7 mouse cellular contexts compared by ENCODE assay signal in the genomic region with DNA sequence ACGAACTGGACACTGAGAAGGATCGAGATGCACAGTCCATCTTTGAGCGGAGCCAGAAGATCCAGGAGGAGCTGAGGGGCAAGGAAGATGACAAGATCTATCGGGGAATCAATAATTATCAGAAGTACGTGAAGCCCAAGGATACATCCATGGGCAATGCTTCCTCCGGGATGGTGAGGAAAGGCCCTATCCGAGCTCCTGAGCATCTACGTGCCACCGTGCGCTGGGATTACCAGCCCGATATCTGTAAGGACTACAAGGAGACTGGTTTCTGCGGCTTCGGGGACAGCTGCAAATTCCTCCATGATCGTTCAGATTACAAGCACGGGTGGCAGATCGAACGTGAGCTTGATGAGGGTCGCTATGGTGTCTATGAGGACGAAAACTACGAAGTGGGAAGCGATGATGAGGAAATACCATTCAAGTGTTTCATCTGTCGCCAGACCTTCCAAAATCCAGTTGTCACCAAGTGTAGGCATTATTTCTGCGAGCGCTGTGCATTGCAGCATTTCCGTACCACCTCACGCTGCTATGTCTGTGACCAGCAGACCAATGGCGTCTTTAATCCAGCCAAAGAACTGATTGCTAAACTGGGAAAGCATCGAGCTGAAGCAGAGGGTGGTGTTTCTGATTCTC. TPM values are rescaled to one million over a fixed set of nuclear protein-coding genes. Genes with fewer than 3 reads are reported as not detected.
DNase-seq lines count a peak whose midpoint lies in the region; ATAC-seq lines count a peak whose summit lies in the region.

No protein-coding gene starts in this region.

- H3K36me3 ChIP-seq in lung, embryonic 15.5 days: no peaks in the 10 kb centered on the region
- no peaks in the 10 kb centered on the region for H3K36me3 ChIP-seq in embryonic facial prominence, embryonic 12.5 days
- no peaks in the 10 kb centered on the region for H3K36me3 ChIP-seq in macrophage (ENCODE audit: inconsistent target)
- H3K36me3 ChIP-seq in stomach, embryonic 14.5 days (ENCODE audit: control insufficient read depth, insufficient read depth, low read length): no peaks in the 10 kb centered on the region

- H3K4me2 ChIP-seq in lung, embryonic 15.5 days: peak overlapping the region; percentile 63
- H3K4me2 ChIP-seq in embryonic facial prominence, embryonic 12.5 days (replicated peaks): peak overlapping the region; percentile 55
- peak overlapping the region; percentile 49 for H3K4me2 ChIP-seq in stomach, embryonic 14.5 days (replicated peaks; ENCODE audit: low read depth, low read length)

- ATAC-seq in lung, embryonic 15.5 days (ENCODE audit: borderline replicate concordance, extremely low read depth, low FRiP score, low TSS enrichment): 0 out of 2 replicates have a peak, but pooled peaks have one; percentile 1
- ATAC-seq in embryonic facial prominence, embryonic 12.5 days (ENCODE audit: insufficient number of reproducible peaks, insufficient read depth, low FRiP score, low TSS enrichment): no peak
- peak; percentile 40 for ATAC-seq in inflammation-experienced regulatory T-cells, adult 6 months
- ATAC-seq in stomach, embryonic 14.5 days (ENCODE audit: insufficient number of reproducible peaks, insufficient read depth, low FRiP score, low read depth): peak; percentile 6; the same call in 1 of the 2 replicates

- no peaks in the 10 kb centered on the region for H3K4me1 ChIP-seq in lung, embryonic 15.5 days
- H3K4me1 ChIP-seq in embryonic facial prominence, embryonic 12.5 days: no peaks in the 10 kb centered on the region
- no peaks in the 10 kb centered on the region for H3K4me1 ChIP-seq in stomach, embryonic 14.5 days (ENCODE audit: control insufficient read depth, insufficient read depth, low read length)

- H3K27me3 ChIP-seq in lung, embryonic 15.5 days: no peaks in the 10 kb centered on the region
- no peaks in the 10 kb centered on the region for H3K27me3 ChIP-seq in embryonic facial prominence, embryonic 12.5 days
- H3K27me3 ChIP-seq in stomach, embryonic 14.5 days (ENCODE audit: control insufficient read depth, insufficient read depth, low read length): no peaks in the 10 kb centered on the region

- peaks cover 6% of the 10 kb centered on the region; the same call in 1 of the 2 replicates for H3K79me2 ChIP-seq in macrophage (ENCODE audit: inconsistent target)

- no peak overlapping the region for H3K27ac ChIP-seq in lung, embryonic 15.5 days
- H3K27ac ChIP-seq in embryonic facial prominence, embryonic 12.5 days: no peak overlapping the region
- no peak overlapping the region for H3K27ac ChIP-seq in macrophage
- H3K27ac ChIP-seq in stomach, embryonic 14.5 days (ENCODE audit: low read length): no peak overlapping the region

- peak overlapping the region; percentile 58 for H3K4me3 ChIP-seq in lung, embryonic 15.5 days
- peak overlapping the region; percentile 53 for H3K4me3 ChIP-seq in embryonic facial prominence, embryonic 12.5 days
- H3K4me3 ChIP-seq in macrophage (ENCODE audit: inconsistent target): peak overlapping the region; percentile 50
- H3K4me3 ChIP-seq in stomach, embryonic 14.5 days (ENCODE audit: low read depth, low read length): peak overlapping the region; percentile 45

- peak overlapping the region; percentile 55 for H3K9ac ChIP-seq in lung, embryonic 15.5 days
- peak overlapping the region; percentile 53 for H3K9ac ChIP-seq in embryonic facial prominence, embryonic 12.5 days
- H3K9ac ChIP-seq in stomach, embryonic 14.5 days (replicated peaks; ENCODE audit: low read depth, low read length): peak overlapping the region; percentile 52; the same call in 1 of the 2 replicates

- H3K9me3 ChIP-seq in lung, embryonic 15.5 days: no peaks in the 10 kb centered on the region
- H3K9me3 ChIP-seq in embryonic facial prominence, embryonic 12.5 days: no peaks in the 10 kb centered on the region
- H3K9me3 ChIP-seq in stomach, embryonic 14.5 days (ENCODE audit: control insufficient read depth, low read depth, low read length): no peaks in the 10 kb centered on the region

- 25% methylated on average over 28 of the region's 28 CpGs for WGBS in lung, embryonic 15.5 days
- WGBS in embryonic facial prominence, embryonic 12.5 days: 26% methylated on average over 28 of the region's 28 CpGs
- WGBS in macrophage (ENCODE audit: missing documents): 33% methylated on average over 27 of the region's 28 CpGs
- 23% methylated on average over 28 of the region's 28 CpGs for WGBS in stomach, embryonic 14.5 days

- no peak for DNase-seq in lung, postnatal 4 days
- peak; percentile 16 for DNase-seq in ZHBTc4 (ENCODE audit: low read depth, low spot score)

RNA-seq across cellular contexts. Expression of a gene that starts 0.8 kb away (rescaled TPM):
- polyA plus RNA-seq in lung, embryonic 15.5 days (2015; fragmentation: Nextera tagmentation; extraction: Ambion mirVana): 8.4 and 9.1 TPM in 2 replicates
- 14.6 and 15.1 TPM in 2 replicates for polyA plus RNA-seq in embryonic facial prominence, embryonic 12.5 days (2016; fragmentation: Nextera tagmentation; extraction: Ambion mirVana)
- 10 to 100 TPM in 2 of 3 experiments, 1 to 10 TPM in 1; 7.9 to 16.0 (median 11.7) TPM for polyA plus RNA-seq in inflammation-experienced regulatory T-cells, adult 6 months (2017; shearing (Covaris generic))
- 1 to 10 TPM in 10 of 26 experiments, under 1 TPM in 1, not detected in 15; 0.76 to 2.9 (median 1.7) TPM for total RNA-seq in macrophage (2018; cell fraction: chromatin; rRNA removed)
- total RNA-seq in macrophage (2018; cell fraction: cytosol; rRNA removed): 1 to 10 TPM in 17 of 26 experiments, under 1 TPM in 9; 0.14 to 3.6 (median 1.2) TPM
- 1 to 10 TPM in 9 of 26 experiments, under 1 TPM in 10, not detected in 7; 0.54 to 3.2 (median 0.98) TPM for total RNA-seq in macrophage (2018; cell fraction: nucleus; rRNA removed)
- polyA plus RNA-seq in macrophage (2018): 1.6 to 2.0 TPM (median 1.7 TPM) in 3 replicates
- 10.5 and 10.7 TPM in 2 replicates for polyA plus RNA-seq in stomach, embryonic 14.5 days (2014; fragmentation: Nextera tagmentation; extraction: Ambion mirVana)

RNA-seq across cellular contexts. Expression of a gene that starts 0.9 kb away (rescaled TPM):
- polyA plus RNA-seq in lung, embryonic 15.5 days (2015; fragmentation: Nextera tagmentation; extraction: Ambion mirVana): 399 and 410 TPM in 2 replicates
- polyA plus RNA-seq in embryonic facial prominence, embryonic 12.5 days (2016; fragmentation: Nextera tagmentation; extraction: Ambion mirVana): 390 and 436 TPM in 2 replicates
- 100 to 1,000 TPM; 266 to 354 (median 305) TPM for polyA plus RNA-seq in inflammation-experienced regulatory T-cells, adult 6 months (2017; shearing (Covaris generic))
- total RNA-seq in macrophage (2018; cell fraction: chromatin; rRNA removed): 10 to 100 TPM in 3 of 26 experiments, 1 to 10 TPM in 15, not detected in 8; 3.8 to 31.2 (median 7.7) TPM
- total RNA-seq in macrophage (2018; cell fraction: cytosol; rRNA removed): 100 to 1,000 TPM; 203 to 401 (median 275) TPM
- total RNA-seq in macrophage (2018; cell fraction: nucleus; rRNA removed): 10 to 100 TPM; 17.6 to 56.4 (median 32.2) TPM
- polyA plus RNA-seq in macrophage (2018): 328 to 367 TPM (median 332 TPM) in 3 replicates
- 400 and 468 TPM in 2 replicates for polyA plus RNA-seq in stomach, embryonic 14.5 days (2014; fragmentation: Nextera tagmentation; extraction: Ambion mirVana)

RNA-seq across cellular contexts. Expression of a gene that starts 19.0 kb away (rescaled TPM):
- polyA plus RNA-seq in lung, embryonic 15.5 days (2015; fragmentation: Nextera tagmentation; extraction: Ambion mirVana): not detected in 2 replicates
- not detected in 2 replicates for polyA plus RNA-seq in embryonic facial prominence, embryonic 12.5 days (2016; fragmentation: Nextera tagmentation; extraction: Ambion mirVana)
- polyA plus RNA-seq in inflammation-experienced regulatory T-cells, adult 6 months (2017; shearing (Covaris generic)): not detected
- not detected for total RNA-seq in macrophage (2018; cell fraction: chromatin; rRNA removed)
- total RNA-seq in macrophage (2018; cell fraction: cytosol; rRNA removed): not detected
- not detected for total RNA-seq in macrophage (2018; cell fraction: nucleus; rRNA removed)
- not detected in 3 replicates for polyA plus RNA-seq in macrophage (2018)
- not detected in 2 replicates for polyA plus RNA-seq in stomach, embryonic 14.5 days (2014; fragmentation: Nextera tagmentation; extraction: Ambion mirVana)

RNA-seq across cellular contexts. Expression of a gene that starts 23.2 kb away (rescaled TPM):
- polyA plus RNA-seq in lung, embryonic 15.5 days (2015; fragmentation: Nextera tagmentation; extraction: Ambion mirVana): 0.31 and 0.64 TPM in 2 replicates
- 0.09 TPM in 1 of 2 replicates, not detected in the other for polyA plus RNA-seq in embryonic facial prominence, embryonic 12.5 days (2016; fragmentation: Nextera tagmentation; extraction: Ambion mirVana)
- polyA plus RNA-seq in inflammation-experienced regulatory T-cells, adult 6 months (2017; shearing (Covaris generic)): under 1 TPM in 2 of 3 experiments, not detected in 1; 0.33 to 0.53 TPM
- total RNA-seq in macrophage (2018; cell fraction: chromatin; rRNA removed): not detected
- not detected for total RNA-seq in macrophage (2018; cell fraction: cytosol; rRNA removed)
- total RNA-seq in macrophage (2018; cell fraction: nucleus; rRNA removed): not detected
- polyA plus RNA-seq in macrophage (2018): not detected in 3 replicates
- 0.13 TPM in 1 of 2 replicates, not detected in the other for polyA plus RNA-seq in stomach, embryonic 14.5 days (2014; fragmentation: Nextera tagmentation; extraction: Ambion mirVana)

RNA-seq across cellular contexts. Expression of a gene that starts 30.2 kb away (rescaled TPM):
- polyA plus RNA-seq in lung, embryonic 15.5 days (2015; fragmentation: Nextera tagmentation; extraction: Ambion mirVana): not detected in 2 replicates
- polyA plus RNA-seq in embryonic facial prominence, embryonic 12.5 days (2016; fragmentation: Nextera tagmentation; extraction: Ambion mirVana): not detected in 2 replicates
- polyA plus RNA-seq in inflammation-experienced regulatory T-cells, adult 6 months (2017; shearing (Covaris generic)): not detected
- total RNA-seq in macrophage (2018; cell fraction: chromatin; rRNA removed): not detected
- total RNA-seq in macrophage (2018; cell fraction: cytosol; rRNA removed): not detected
- total RNA-seq in macrophage (2018; cell fraction: nucleus; rRNA removed): not detected
- not detected in 3 replicates for polyA plus RNA-seq in macrophage (2018)
- polyA plus RNA-seq in stomach, embryonic 14.5 days (2014; fragmentation: Nextera tagmentation; extraction: Ambion mirVana): not detected in 2 replicates
